Mouse (Mus musculus) induced T-regulatory cell, adult 2 months (primary cell): ENCODE data around the gene Btbd35f21.
"Not testable (repeated sequence)": the region's sequence is repeated elsewhere in the genome, so short reads cannot be mapped to it uniquely, and the experiment has no call there.

Experiments
- DNase-seq: peaks from one replicate; pipeline ENCODE4 v3.0.0-alpha.2; 2012; ENCODE audit warnings: low read depth

Btbd35f21 gene

GRCm38 (mm10) chrX:32725809-32726208 is at the start of gene Btbd35f21:
Btbd35f21 (plus strand) TSS chrX:32726109.
- DNase-seq = not testable (repeated sequence)
